Mouse (Mus musculus): ENCODE measurements at regions not wholly inside any gene's neighbourhood (a gene's known extent, or its start where the extent isn't known, plus 50 kb on each side); places are given as distances from the start of the nearest gene placed in this dataset.

- DNase-seq (ENCODE audit: low read depth, low spot score) = no peak
Measured at GRCm38 (mm10) chr13:107767262-107767624, 277.0 kb upstream of the Smim15 start.

- no peak for DNase-seq (ENCODE audit: low read depth, low spot score)
Measured at GRCm38 (mm10) chr13:107766397-107767261, 277.6 kb upstream of the Smim15 start.

GRCm38 (mm10) chr13:107763911-107764310 is 280.3 kb upstream of the Smim15 start:
- DNase-seq (ENCODE audit: low read depth, low spot score) = no peak

GRCm38 (mm10) chr13:107760511-107760910 is 283.7 kb upstream of the Smim15 start:
- no peak for DNase-seq (ENCODE audit: low read depth, low spot score)

DNA sequence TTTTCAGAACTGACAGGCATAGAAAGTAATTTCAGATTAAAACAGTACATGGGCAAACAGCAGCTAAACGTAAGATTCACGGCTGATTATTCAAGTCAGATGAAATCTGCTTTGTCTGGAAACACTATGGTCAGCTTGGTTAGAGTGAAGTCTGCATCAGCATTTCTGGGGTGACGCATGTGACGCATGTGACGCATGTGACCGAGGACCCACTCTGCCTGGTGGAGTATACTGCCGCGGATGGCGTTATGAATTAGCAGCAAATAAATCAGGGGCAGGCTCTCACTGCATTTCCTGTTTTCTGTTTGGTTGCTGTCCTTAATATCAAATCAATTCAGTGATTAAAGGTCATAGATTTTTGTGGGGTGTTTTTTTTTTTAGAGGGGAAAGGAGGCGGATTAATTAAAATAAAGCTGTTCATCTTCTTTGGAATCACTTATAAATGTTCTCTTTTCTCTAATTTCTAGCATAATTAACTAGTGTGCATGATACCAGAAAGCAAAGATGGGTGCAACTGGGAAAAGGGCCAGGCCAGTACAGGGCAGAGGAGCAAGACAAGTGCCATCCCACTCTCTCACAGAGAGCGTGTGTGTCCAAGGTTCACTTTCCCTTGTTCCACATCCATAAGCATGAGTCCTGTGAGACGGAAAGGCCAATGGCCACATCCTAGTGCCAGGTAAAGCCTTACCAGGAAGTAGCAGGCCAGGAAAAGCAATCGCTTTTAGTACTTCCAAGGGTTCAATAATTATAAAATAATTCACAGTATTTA is 285.7 kb upstream of the Smim15 start:
- DNase-seq (ENCODE audit: low read depth, low spot score) = no peak

DNA sequence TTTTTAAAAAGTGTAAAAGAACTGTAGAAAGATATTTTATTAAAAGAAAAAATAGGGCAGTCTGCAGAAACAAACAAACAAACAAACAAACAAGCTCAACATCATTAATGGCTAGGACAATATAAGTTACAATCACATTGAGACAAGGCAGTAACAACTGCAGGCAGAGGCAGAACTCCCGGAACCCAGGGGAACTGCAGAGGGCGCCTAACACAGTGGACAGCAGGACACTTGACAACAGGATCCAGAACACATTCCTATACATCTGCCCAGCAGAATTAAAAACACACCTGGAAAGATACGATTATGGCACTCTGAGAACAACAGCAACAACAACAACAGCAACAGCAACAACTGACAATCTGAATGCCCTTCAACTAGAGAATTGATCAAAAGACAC is 291.5 kb upstream of the Smim15 start:
- DNase-seq (ENCODE audit: low read depth, low spot score) = no peak

DNA sequence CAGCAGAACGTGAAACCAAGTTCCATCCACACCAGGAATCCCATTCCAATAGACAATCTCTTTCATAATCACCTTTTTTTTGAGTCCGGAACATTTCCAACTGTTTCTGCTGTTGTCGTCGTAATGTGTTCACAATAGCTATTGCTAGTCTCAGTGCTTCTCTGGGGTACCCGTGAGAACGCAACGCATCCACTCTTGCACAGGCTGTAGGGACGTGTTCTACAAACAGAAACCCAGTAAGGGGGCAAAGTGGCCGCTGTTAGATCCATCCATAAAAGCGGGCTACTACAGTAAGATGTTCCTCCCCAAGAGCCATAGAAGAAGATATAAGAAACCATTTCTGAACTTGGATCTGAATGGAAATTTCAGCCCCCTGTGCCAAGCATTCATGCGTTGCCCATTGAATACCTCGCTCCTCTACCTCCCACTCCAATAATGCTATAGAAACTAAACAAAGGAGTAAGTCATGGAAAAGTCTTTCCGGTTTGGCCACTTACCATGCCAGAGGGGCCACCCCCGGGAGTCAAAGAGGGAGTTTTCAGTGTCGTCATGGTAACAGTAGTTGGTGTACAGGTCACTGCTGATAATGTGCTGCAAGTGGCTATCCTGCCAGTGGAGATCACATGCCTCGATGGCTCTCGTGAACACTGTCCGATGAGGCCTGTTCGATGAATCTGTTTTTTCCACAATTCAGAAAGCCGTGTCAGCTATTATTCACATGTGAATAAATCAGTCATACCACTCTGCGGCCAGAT is 300.6 kb upstream of the Smim15 start:
- no peak for DNase-seq (ENCODE audit: low read depth, low spot score)

DNA sequence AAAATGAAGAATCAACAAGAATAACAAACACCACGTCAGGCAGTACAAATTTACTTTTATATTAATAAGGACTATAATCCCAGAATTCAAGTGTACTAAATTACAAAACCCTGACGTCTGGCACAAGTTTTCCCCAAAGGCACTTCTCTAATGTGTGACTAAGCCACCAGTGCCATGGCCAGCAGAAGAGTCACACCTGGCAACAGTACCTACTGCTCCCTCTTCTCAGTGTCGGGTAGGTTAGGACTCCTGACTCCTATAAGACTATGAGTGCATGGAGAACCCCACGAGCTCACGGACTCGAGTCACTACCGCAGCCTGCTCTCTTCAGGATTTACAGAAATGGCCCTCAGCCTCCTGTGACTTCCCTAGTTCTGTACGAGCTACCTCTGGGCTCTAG is 307.7 kb upstream of the Smim15 start:
- no peak for DNase-seq (ENCODE audit: low read depth, low spot score)

GRCm38 (mm10) chr13:107734161-107734905 is 309.9 kb upstream of the Smim15 start:
- DNase-seq (ENCODE audit: low read depth, low spot score) = no peak

- DNase-seq (ENCODE audit: low read depth, low spot score) = no peak
Measured at GRCm38 (mm10) chr13:107730976-107731375, 313.3 kb upstream of the Smim15 start.

DNA sequence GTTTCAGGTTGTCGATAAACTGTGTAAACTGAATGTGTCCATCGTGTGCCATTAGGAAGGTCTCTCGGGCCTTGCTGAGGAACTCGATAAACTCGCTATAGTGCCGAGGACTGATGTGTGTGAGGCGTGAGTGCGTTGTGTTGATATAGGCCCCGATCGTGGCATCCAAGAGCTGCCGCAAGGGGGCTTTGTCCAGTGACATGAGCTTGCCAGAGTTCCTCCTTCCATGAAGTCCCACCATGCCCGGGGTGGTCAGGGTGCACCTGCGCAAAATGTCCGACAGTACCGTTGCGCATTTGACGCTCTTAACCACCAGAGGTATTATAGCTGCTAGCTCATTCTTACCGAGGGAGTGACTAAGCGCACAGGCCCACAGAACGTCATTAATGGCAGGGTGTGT is 317.8 kb upstream of the Smim15 start:
- no peak for DNase-seq (ENCODE audit: low read depth, low spot score)

GRCm38 (mm10) chr13:107721901-107722300 is 322.3 kb upstream of the Smim15 start:
- DNase-seq (ENCODE audit: low read depth, low spot score) = no peak

GRCm38 (mm10) chr13:107720874-107721574 is 323.2 kb upstream of the Smim15 start:
- no peak for DNase-seq (ENCODE audit: low read depth, low spot score)

DNA sequence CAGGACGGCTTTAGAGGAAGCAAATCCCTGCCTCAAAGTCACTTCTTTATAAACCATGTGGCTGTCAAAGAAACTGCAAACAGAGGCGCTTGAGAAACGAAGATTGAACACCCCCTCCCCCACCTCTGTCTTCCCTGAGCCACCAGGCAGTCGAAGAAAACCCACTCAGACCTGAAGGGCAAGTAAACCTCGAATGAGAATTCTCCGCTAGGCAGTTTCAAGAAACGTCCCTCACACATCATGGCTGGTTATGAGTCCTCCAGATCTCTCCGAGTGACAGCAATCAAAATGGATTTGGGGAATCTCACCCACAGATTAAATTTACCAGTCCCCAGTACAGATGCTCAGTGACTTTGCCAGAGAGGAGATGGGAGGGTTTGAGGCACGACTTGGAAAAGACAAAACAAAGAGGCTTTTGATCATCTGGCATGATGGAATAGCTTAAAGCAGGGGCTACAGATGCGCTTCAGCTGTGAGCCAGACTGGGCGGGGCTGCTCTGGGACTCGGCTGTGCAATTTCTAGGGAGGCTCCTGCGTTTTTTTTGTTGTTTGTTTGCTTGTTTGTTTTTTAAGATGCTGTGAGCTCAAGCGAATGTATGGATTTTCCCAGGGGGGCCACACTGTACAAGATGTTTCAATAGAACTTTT is 325.1 kb upstream of the Smim15 start:
- DNase-seq (ENCODE audit: low read depth, low spot score) = no peak

DNA sequence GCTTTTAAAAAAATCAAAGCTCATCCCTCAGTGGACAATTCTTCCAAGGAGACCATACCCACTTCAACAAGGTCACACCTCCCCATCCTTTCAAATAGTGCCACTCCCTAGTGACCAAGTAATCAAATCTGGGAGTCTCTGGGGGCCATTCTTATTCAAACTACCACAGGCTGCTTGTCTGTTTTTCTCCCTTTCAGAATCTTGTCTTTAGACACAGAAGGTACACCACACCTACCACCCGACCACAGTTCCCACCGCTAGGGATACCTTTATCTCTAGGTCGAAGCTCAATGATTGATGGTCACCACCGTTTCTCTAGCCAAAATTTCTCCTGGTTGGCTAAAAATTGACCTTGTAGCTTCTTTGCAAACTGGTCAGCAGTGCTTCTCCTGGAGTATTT is 328.6 kb upstream of the Smim15 start:
- DNase-seq (ENCODE audit: low read depth, low spot score) = peak; percentile 59

GRCm38 (mm10) chr13:107714001-107714400 is 330.2 kb upstream of the Smim15 start:
- DNase-seq (ENCODE audit: low read depth, low spot score) = no peak

DNA sequence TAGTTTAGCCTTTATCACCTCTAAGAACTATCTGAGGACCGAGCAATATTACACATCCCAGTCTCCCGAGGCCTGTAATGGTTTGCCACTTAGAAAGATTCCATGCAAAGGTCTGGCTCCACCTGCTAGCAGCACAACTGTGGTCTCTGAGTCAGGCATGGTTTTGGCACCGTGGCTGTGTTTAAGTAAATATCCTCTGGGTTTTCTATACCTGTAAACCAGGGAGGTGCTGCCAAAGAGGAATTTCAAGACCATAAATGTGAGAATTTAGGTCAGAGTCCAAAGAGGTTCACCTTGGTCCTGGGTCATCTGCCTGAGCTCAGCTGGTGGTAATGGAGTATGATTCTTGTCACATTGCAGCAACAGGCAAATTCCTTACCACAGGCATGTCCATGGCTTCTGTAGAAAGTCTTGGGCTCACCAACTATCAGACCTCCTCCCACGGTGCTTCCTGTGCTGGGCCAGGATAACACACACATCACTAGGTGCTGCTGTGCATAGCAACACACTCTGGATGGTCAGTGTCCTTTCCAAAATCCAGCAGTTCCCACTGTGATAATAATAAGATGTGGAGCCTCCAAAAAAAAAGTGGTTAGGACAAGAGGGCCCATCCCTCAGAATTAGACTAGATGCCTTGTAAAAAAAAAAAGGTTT is 332.8 kb upstream of the Smim15 start:
- no peak for DNase-seq (ENCODE audit: low read depth, low spot score)

DNA sequence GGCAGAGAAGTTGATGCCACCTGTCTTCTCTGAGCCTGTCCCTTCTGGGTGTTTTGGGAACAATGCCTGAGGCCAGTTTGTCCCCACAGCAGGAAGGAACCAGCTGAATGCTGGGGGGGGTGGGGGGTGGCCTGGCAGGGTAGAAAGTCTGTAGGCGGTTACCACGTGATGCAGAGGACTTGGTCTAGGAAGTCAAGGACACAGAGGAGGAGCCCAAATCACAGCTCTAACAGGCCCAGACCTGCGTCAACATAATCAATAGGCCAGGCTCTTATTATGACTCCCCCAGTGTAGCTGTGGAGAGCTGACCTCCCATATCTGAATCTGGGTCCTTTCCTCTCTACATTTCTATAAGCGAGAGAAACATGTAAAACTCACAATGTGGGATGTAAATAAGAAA is 333.9 kb upstream of the Smim15 start:
- peak; percentile 55 for DNase-seq (ENCODE audit: low read depth, low spot score)

DNA sequence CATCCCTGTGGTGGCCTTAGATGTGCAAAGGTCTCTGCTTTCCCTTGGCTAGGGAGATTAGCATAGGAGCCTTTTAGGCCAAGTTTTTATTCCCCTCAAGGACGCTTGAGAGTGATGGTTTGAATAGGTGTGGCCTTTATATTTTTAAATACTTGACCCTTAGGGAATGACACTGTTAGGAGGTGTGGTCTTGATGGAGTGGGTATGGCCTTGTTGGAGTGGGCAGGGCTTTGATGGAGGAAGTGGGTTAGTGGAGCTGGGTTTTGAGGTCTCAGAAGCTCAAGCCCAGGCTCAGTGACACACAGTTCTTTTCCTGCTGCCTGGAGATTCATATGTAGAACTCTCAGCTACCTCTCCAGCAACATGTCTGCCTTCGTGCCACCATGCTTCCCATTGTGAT is 334.4 kb upstream of the Smim15 start:
- peak; percentile 82 for DNase-seq (ENCODE audit: low read depth, low spot score)

GRCm38 (mm10) chr13:107703736-107704135 is 340.5 kb upstream of the Smim15 start:
- no peak for DNase-seq (ENCODE audit: low read depth, low spot score)
